Mouse (Mus musculus): ENCODE measurements around the gene Sgcd.
A peak's percentile ranks its signal among the peaks of the same experiment; 100 is the strongest.
"Not testable (repeated sequence)": the region's sequence is repeated elsewhere in the genome, so short reads cannot be mapped to it uniquely, and the experiment has no call there.

The Sgcd gene

GRCm38 (mm10) chr11:47776019-47776418 is 212.8 kb downstream of the Sgcd start:
- DNase-seq (ENCODE audit: low spot score): no peak

- DNase-seq (ENCODE audit: low spot score): no peak
Observed at GRCm38 (mm10) chr11:47765859-47766258, 222.9 kb downstream of the Sgcd start.

- DNase-seq (ENCODE audit: low spot score): not testable (repeated sequence)
Observed at GRCm38 (mm10) chr11:47763569-47763968, 225.2 kb downstream of the Sgcd start.

GRCm38 (mm10) chr11:47759015-47759414 is 229.8 kb downstream of the Sgcd start:
- no peak for DNase-seq (ENCODE audit: low spot score)

GRCm38 (mm10) chr11:47742806-47743205 is 246.0 kb downstream of the Sgcd start:
- no peak for DNase-seq (ENCODE audit: low spot score)

- DNase-seq (ENCODE audit: low spot score): no peak
Observed at GRCm38 (mm10) chr11:47704930-47705787, 283.6 kb downstream of the Sgcd start.

- no peak for DNase-seq (ENCODE audit: low spot score)
Observed at GRCm38 (mm10) chr11:47695611-47696010, 293.2 kb downstream of the Sgcd start.

- DNase-seq (ENCODE audit: low spot score): peak; percentile 60
Observed at GRCm38 (mm10) chr11:47658135-47658534, 330.6 kb downstream of the Sgcd start.

GRCm38 (mm10) chr11:47645911-47646310 is 342.9 kb downstream of the Sgcd start:
- no peak for DNase-seq (ENCODE audit: low spot score)

GRCm38 (mm10) chr11:47641567-47642259 is 347.1 kb downstream of the Sgcd start:
- DNase-seq (ENCODE audit: low spot score): no peak

GRCm38 (mm10) chr11:47640556-47640955 is 348.2 kb downstream of the Sgcd start:
- DNase-seq (ENCODE audit: low spot score): no peak

GRCm38 (mm10) chr11:47630186-47630585 is 358.6 kb downstream of the Sgcd start:
- DNase-seq (ENCODE audit: low spot score): no peak

GRCm38 (mm10) chr11:47609892-47610291 is 378.9 kb downstream of the Sgcd start:
- no peak for DNase-seq (ENCODE audit: low spot score)

GRCm38 (mm10) chr11:47574635-47575034 is 414.1 kb downstream of the Sgcd start:
- DNase-seq (ENCODE audit: low spot score): no peak

GRCm38 (mm10) chr11:47568488-47568887 is 420.3 kb downstream of the Sgcd start:
- no peak for DNase-seq (ENCODE audit: low spot score)

GRCm38 (mm10) chr11:47566156-47566555 is 422.6 kb downstream of the Sgcd start:
- no peak for DNase-seq (ENCODE audit: low spot score)

GRCm38 (mm10) chr11:47524845-47525244 is 463.9 kb downstream of the Sgcd start:
- no peak for DNase-seq (ENCODE audit: low spot score)

- DNase-seq (ENCODE audit: low spot score): peak; percentile 37
Observed at GRCm38 (mm10) chr11:47508047-47508446, 480.7 kb downstream of the Sgcd start.

- not testable (repeated sequence) for DNase-seq (ENCODE audit: low spot score)
Observed at GRCm38 (mm10) chr11:47503236-47503635, 485.5 kb downstream of the Sgcd start.

GRCm38 (mm10) chr11:47473493-47474230 is 515.1 kb downstream of the Sgcd start:
- DNase-seq (ENCODE audit: low spot score): no peak

GRCm38 (mm10) chr11:47460700-47461099 is 528.1 kb downstream of the Sgcd start:
- DNase-seq (ENCODE audit: low spot score): not testable (repeated sequence)

- no peak for DNase-seq (ENCODE audit: low spot score)
Observed at GRCm38 (mm10) chr11:47460149-47460548, 528.6 kb downstream of the Sgcd start.

- DNase-seq (ENCODE audit: low spot score): no peak
Observed at GRCm38 (mm10) chr11:47459214-47459613, 529.6 kb downstream of the Sgcd start.

Data from testis, postnatal 10 days (tissue).